Mouse (Mus musculus): ENCODE measurements at regions not wholly inside any gene's neighbourhood (a gene's known extent, or its start where the extent isn't known, plus 50 kb on each side); places are given as distances from the start of the nearest gene placed in this dataset.
"Not testable (repeated sequence)": the region's sequence is repeated elsewhere in the genome, so short reads cannot be mapped to it uniquely, and the experiment has no call there.

DNA sequence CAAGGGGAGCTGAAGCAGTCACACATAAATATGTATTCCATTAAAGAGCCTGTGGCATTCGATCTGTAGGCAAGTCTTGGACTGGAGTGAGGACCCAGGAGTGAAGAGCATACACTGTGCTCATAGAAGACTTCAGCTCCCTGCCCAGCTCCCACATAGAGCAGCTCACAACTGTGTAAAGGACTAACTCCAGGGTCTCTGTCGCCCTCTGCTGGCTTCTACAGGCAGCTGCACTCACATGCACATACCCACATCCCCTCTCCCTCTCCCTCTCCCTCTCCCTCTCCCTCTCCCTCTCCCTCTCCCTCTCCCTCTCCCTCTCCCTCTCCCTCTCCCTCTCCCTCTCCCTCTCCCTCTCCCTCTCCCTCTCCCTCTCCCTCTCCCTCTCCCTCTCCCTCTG lies 369.7 kb upstream of the Zfp507 start:
- not testable (repeated sequence) for ATAC-seq; H3K4me1 ChIP-seq (replicated peaks; ENCODE audit: control insufficient read depth, insufficient read depth, low read length); H3K27ac ChIP-seq (ENCODE audit: low read depth, low read length); H3K9me3 ChIP-seq (ENCODE audit: control insufficient read depth); H3K36me3 ChIP-seq (ENCODE audit: control insufficient read depth, insufficient read depth); H3K4me3 ChIP-seq (ENCODE audit: low read depth, low read length); H3K4me2 ChIP-seq (replicated peaks; ENCODE audit: low read depth); H3K27me3 ChIP-seq (replicated peaks; ENCODE audit: control insufficient read depth, insufficient read depth, low read length); H3K9ac ChIP-seq (ENCODE audit: low read depth, low read length)
- 73% methylated on average over 2 of the region's 2 CpGs for WGBS
- TF ChIP-seq CTCF (IDR thresholded peaks at IDR 0.05; ENCODE audit: low read depth), result peak; percentile 22

DNA sequence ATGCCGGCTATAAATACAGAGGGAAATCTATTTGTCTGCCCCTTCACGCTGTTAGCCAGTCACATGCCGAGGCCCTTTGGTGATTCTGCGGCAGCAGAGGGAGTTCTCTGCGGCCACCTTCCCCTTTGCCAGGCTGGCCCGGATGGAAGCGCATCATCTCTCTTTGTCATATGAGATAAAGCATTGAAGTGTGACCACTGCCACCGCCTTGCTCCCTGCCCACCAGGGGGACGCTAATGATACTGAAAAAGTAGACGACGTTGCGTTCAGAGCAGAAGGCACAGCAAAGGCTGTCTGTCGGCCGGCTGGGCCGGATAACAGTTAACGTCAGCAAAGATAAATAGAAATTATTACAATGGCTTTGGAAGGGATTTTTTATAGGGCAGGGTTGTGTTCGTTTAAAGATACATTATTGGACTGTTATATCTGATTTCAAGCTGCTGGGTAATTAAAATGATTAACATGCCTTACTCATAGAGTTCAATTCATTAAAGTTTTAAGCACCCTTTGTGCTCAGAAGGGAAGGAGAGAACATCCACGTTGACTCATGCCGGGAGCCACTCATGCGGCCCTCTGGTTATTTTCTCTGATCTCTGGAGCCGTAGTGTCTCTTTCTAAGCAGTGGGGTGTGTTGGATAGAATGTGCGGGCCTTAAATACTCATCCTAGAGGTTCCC lies 354.6 kb upstream of the Zfp507 start:
- no peaks in the 10 kb centered on the region for H3K36me3 ChIP-seq (ENCODE audit: control insufficient read depth, insufficient read depth)
- H3K4me1 ChIP-seq (replicated peaks; ENCODE audit: control insufficient read depth, insufficient read depth, low read length), result no peaks in the 10 kb centered on the region
- no peaks in the 10 kb centered on the region for H3K9me3 ChIP-seq (ENCODE audit: control insufficient read depth)
- no peak for ATAC-seq
- no peaks in the 10 kb centered on the region for H3K27me3 ChIP-seq (replicated peaks; ENCODE audit: control insufficient read depth, insufficient read depth, low read length)
- H3K4me2 ChIP-seq (replicated peaks; ENCODE audit: low read depth), result no peak overlapping the region
- no peak overlapping the region for H3K27ac ChIP-seq (ENCODE audit: low read depth, low read length)
- H3K9ac ChIP-seq (ENCODE audit: low read depth, low read length), result no peak overlapping the region
- 56% methylated on average over 22 of the region's 22 CpGs for WGBS
- TF ChIP-seq CTCF (IDR thresholded peaks at IDR 0.05; ENCODE audit: low read depth), result peak; percentile 23
- H3K4me3 ChIP-seq (ENCODE audit: low read depth, low read length), result no peak overlapping the region

DNA sequence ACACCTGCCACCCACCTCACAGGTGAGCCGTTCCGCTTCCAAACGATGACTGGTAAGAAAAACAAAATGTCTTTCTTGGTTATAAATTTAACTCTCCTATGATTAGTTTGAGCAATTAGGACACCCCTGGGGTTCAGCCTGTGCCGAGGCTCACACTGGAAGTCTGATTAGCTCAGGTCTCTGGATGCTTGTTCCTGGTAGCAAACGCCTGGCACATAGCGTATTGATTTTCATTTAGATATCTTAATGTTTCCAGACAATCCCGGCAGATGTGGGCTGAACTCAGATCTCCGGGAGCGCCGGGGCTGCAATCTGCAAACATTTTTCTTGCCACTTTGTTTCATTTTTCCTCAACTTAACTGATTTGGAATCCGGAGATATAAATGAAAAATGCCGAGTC lies 353.8 kb upstream of the Zfp507 start:
- no peak for TF ChIP-seq CTCF (IDR thresholded peaks at IDR 0.05; ENCODE audit: low read depth)
- H3K4me3 ChIP-seq (ENCODE audit: low read depth, low read length), result no peak overlapping the region
- H3K27ac ChIP-seq (ENCODE audit: low read depth, low read length), result no peak overlapping the region
- no peaks in the 10 kb centered on the region for H3K9me3 ChIP-seq (ENCODE audit: control insufficient read depth)
- ATAC-seq, result no peak
- no peaks in the 10 kb centered on the region for H3K36me3 ChIP-seq (ENCODE audit: control insufficient read depth, insufficient read depth)
- no peaks in the 10 kb centered on the region for H3K4me1 ChIP-seq (replicated peaks; ENCODE audit: control insufficient read depth, insufficient read depth, low read length)
- H3K4me2 ChIP-seq (replicated peaks; ENCODE audit: low read depth), result no peak overlapping the region
- H3K27me3 ChIP-seq (replicated peaks; ENCODE audit: control insufficient read depth, insufficient read depth, low read length), result no peaks in the 10 kb centered on the region
- no peak overlapping the region for H3K9ac ChIP-seq (ENCODE audit: low read depth, low read length)
- 59% methylated on average over 12 of the region's 12 CpGs for WGBS

DNA sequence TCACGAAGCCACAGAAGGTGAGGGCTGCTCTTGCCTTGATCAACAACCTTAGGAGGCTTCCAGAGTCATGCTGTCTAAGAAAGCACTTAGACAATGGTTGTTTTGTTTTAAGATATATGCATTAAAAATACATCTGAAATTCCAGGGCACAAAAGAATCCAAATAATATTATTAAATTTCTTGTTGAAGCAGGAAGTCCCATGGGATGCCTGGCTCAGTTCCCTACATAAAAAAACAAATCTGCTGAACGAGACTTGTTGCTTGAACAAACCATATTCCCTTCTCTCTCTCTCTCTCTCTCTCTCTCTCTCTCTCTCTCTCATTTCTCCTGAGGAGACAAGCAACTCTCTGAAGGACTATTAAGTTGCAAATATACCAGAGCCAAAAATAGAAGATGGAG lies 352.8 kb upstream of the Zfp507 start:
- H3K9ac ChIP-seq (ENCODE audit: low read depth, low read length), result no peak overlapping the region
- H3K4me2 ChIP-seq (replicated peaks; ENCODE audit: low read depth), result no peak overlapping the region
- no peak overlapping the region for H3K27ac ChIP-seq (ENCODE audit: low read depth, low read length)
- TF ChIP-seq CTCF (IDR thresholded peaks at IDR 0.05; ENCODE audit: low read depth), result no peak
- H3K27me3 ChIP-seq (replicated peaks; ENCODE audit: control insufficient read depth, insufficient read depth, low read length), result no peaks in the 10 kb centered on the region
- H3K4me3 ChIP-seq (ENCODE audit: low read depth, low read length), result no peak overlapping the region
- H3K4me1 ChIP-seq (replicated peaks; ENCODE audit: control insufficient read depth, insufficient read depth, low read length), result no peaks in the 10 kb centered on the region
- 36% methylated on average over 2 of the region's 2 CpGs for WGBS
- no peaks in the 10 kb centered on the region for H3K9me3 ChIP-seq (ENCODE audit: control insufficient read depth)
- no peaks in the 10 kb centered on the region for H3K36me3 ChIP-seq (ENCODE audit: control insufficient read depth, insufficient read depth)
- ATAC-seq, result no peak

DNA sequence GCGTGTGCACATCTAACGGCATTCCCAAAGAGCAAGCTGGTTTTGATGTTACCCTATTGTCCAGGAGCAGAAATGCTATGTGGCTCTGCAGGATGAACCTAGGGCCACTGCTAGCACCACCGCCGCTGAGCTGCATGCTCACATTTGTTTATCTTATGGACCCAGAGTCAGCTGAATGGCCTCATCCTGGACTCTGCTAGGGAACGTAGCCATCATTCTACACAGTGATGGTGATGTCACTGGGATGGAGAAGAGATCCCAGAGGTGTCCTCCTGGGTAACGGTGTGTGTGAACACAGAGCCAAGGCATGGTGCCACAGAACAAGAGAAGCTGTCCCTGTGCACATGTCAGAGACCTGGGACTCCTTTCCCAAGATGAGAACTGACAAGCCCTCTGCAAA lies 352.4 kb upstream of the Zfp507 start:
- no peak for TF ChIP-seq CTCF (IDR thresholded peaks at IDR 0.05; ENCODE audit: low read depth)
- Histone ChIP-seq H3K9me3 (ENCODE audit: control insufficient read depth) (no peaks in the 10 kb centered on the region), H3K36me3 (ENCODE audit: control insufficient read depth, insufficient read depth) (no peaks in the 10 kb centered on the region), H3K4me2 (replicated peaks; ENCODE audit: low read depth) (no peak overlapping the region), H3K9ac (ENCODE audit: low read depth, low read length) (no peak overlapping the region), H3K27me3 (replicated peaks; ENCODE audit: control insufficient read depth, insufficient read depth, low read length) (no peaks in the 10 kb centered on the region), H3K4me3 (ENCODE audit: low read depth, low read length) (no peak overlapping the region), H3K27ac (ENCODE audit: low read depth, low read length) (no peak overlapping the region), H3K4me1 (replicated peaks; ENCODE audit: control insufficient read depth, insufficient read depth, low read length) (no peaks in the 10 kb centered on the region)
- WGBS, result 73% methylated on average over 6 of the region's 6 CpGs
- ATAC-seq, result no peak

DNA sequence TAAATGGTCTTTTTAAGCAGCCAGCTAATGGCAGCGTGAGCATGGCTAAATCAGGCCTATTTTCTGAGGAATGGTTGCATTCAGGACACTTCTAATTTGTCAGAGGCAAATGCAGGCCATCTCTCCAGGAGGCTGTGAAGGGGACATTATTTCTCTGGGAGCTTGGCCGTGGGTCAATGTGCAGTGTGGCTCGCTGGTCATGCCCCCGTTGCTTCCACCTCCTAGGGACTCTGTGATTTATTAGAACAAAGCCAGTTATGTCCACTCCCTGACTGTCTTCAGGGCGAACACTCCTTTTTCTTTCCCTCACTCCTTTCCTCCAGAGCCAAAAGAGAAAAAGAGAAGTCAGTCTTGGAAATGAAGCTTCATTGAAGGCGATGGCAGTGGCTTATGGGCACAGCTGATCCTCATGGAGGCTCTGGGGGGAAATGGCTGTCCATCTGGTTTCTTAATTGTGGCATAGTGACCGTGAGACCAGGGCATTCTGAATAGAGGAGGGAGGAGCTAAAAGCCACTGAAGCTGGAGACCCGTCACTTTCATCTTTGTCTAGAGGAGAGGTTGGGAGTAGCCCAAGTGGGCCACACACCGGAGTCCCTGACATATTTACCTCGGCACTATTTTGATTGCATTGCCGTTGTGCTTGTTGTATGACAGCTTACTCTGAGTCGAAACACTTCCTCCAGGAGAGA lies 348.2 kb upstream of the Zfp507 start:
- no peak overlapping the region for H3K9ac ChIP-seq (ENCODE audit: low read depth, low read length)
- H3K4me1 ChIP-seq (replicated peaks; ENCODE audit: control insufficient read depth, insufficient read depth, low read length), result no peaks in the 10 kb centered on the region
- H3K4me3 ChIP-seq (ENCODE audit: low read depth, low read length), result no peak overlapping the region
- H3K27ac ChIP-seq (ENCODE audit: low read depth, low read length), result no peak overlapping the region
- 66% methylated on average over 12 of the region's 12 CpGs for WGBS
- H3K4me2 ChIP-seq (replicated peaks; ENCODE audit: low read depth), result no peak overlapping the region
- H3K9me3 ChIP-seq (ENCODE audit: control insufficient read depth), result no peaks in the 10 kb centered on the region
- H3K27me3 ChIP-seq (replicated peaks; ENCODE audit: control insufficient read depth, insufficient read depth, low read length), result no peaks in the 10 kb centered on the region
- H3K36me3 ChIP-seq (ENCODE audit: control insufficient read depth, insufficient read depth), result no peaks in the 10 kb centered on the region
- no peak for ATAC-seq
- TF ChIP-seq CTCF (IDR thresholded peaks at IDR 0.05; ENCODE audit: low read depth), result no peak
